Mouse (Mus musculus) cerebellum, postnatal 4 days (tissue): Measurements from ENCODE around the gene Prpf8.
"Not testable (repeated sequence)": the region's sequence is repeated elsewhere in the genome, so short reads cannot be mapped to it uniquely, and the experiment has no call there.

Source experiments
- DNase-seq, 2 experiments: peaks; one replicate each; pipeline ENCODE4 v3.0.0; 2022; ENCODE audit warnings: low spot score in 2 of 2, mixed read lengths in 1 of 2

Prpf8 gene

DNA sequence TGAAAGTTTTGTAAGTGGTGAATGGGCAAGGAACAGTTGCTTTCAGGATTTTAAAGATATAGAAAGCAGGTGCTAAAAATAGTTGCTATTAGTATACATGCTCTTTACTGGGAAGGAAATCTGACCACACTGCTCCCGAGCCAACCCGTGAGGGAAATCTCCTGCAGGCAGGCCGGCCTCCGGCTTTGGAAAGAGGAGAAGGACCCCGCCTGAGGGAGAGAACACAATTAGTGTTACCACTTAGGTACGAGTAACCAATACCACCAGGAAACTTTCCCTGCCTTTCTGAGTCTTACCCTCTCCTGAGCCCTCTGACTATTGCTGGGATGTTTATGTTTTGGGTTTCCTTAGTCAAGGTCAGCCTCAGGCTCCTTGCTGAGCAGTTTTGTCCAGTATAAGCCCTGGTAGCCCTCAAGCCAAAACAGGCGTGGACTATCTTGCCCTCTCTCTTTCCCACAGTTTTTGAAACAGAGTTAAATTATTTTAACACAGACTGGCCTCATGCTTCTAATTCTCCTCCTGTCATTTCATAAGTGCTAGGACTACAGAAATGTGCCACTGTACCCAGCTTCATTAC lies 66.4 kb downstream of the Prpf8 start:
- DNase-seq, result no peak

GRCm38 (mm10) chr11:75556006-75556405 lies 69.4 kb downstream of the Prpf8 start:
- DNase-seq, result not testable (repeated sequence)

GRCm38 (mm10) chr11:75557142-75557541 lies 70.5 kb downstream of the Prpf8 start:
- DNase-seq, result no peak

GRCm38 (mm10) chr11:75558101-75558500 lies 71.5 kb downstream of the Prpf8 start:
- DNase-seq, result no peak
